Mouse (Mus musculus): ENCODE data around the gene Nwd1.
"Not testable (repeated sequence)": the region's sequence is repeated elsewhere in the genome, so short reads cannot be mapped to it uniquely, and the experiment has no call there.

Nwd1 gene

DNA sequence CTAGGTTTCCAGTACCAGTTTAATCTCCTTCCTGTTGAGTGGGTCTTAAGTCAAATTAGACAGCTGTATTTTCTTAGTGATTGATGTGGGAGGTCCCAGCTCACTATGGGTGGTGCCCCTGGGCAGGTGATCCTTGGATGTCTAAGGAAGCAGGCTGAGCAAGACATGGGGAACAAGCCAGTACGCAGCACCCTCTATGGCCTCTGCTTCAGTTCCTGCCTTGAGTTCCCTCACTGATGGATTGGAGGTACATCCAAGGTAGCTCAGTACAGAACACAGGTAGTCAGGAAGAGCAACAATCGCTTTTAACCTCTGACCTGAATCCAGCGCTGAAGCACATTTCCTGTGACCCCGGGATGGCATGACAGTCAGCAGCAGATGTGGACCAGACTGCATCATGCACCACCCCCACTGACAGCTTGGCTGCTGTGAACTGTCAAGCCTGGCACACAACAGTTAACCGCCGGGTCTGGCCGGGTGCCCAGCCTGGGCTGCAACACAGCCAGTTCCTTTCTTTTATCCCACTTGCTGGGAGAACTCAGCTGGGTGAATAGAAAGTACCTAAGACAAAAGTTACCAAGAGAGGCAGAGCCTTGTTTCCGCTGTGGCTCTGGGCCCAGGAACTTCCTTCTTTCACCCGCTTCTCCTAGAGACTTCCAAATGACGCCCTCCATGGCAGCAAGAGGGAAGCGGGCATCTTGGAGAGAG is at the start of gene Nwd1:
TSS of gene Nwd1 (plus strand) at position 652 of the 708 bp plus-strand sequence.
- peak; percentile 90 for DNase-seq (ENCODE audit: low spot score)

DNA sequence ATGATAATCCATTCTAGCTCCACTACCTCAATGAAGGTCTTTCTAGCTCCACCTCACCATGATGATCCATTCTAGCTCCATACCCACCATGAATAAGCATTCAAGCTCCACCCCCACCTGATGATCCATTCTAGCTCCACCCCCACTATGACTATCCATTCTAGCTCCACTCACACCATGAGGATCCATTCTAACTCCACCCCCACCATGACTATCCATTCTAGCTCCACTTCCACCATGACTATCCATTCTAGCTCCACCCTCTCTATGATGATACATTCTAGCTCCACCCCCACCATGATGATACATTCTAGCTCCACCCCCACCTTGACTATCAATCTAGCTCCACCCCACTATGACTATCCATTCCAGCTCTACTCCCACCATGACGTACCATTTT is 3.6 kb upstream of the Nwd1 start:
- DNase-seq (ENCODE audit: low spot score), result no peak

DNA sequence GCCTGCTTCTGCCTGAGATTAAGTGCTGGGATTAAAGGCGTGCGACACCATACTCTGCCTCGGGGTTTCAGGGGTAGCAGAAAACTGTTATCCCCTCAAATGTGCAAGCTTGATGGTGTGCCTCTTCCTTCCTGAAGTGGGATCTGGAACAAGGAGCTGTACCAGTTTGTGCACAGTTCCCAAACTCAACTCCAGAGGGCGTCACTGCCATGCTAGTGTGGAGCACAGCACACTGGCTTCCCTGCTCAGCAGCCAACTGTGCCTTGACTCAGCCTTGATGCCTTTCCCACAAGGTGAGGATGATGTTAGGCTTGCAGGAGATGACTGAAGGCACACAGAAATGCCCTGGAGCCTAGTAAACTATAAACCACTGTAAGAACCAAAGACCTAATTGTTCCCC is 1.9 kb upstream of the Nwd1 start:
- peak; percentile 60 for DNase-seq (ENCODE audit: low spot score)

DNA sequence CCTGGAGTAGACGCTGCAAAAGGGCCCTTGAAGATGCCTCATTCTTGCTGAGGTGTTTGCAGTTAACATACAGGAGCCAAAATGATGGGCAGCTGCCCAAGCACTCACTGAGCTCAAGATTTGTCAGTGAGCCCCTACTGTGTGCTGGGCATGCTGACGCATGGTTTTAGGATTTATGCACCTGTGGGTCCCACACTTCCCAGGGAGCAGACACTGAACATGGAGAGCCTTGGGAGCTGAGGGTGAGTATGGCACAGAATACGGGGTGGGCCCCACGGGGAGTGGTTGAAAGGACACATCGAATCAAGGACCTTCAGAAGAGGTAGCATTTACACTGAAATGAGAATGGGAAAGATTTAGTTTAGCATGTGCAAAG is 245 bp downstream of the Nwd1 start:
- no peak for DNase-seq (ENCODE audit: low spot score)

DNA sequence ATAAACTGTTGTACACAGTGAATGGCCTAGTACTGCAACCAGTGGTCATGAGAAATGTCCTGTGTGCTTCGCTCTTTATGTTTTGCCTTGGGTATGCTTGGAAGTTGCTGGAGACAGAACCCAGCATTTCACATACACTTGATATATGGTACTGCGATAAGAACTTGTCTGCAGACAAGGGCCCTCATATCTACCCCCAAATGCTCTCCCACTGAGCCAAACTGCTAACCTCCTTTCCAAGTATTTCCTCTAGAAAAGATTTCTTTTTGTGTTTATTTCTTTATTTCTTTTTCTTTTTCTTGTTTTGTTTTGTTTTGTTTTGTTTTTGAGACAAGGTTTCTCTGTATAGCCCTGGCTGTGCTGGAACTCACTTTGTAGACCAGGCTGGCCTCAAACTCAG is 4.2 kb downstream of the Nwd1 start:
- DNase-seq (ENCODE audit: low spot score), result no peak

DNA sequence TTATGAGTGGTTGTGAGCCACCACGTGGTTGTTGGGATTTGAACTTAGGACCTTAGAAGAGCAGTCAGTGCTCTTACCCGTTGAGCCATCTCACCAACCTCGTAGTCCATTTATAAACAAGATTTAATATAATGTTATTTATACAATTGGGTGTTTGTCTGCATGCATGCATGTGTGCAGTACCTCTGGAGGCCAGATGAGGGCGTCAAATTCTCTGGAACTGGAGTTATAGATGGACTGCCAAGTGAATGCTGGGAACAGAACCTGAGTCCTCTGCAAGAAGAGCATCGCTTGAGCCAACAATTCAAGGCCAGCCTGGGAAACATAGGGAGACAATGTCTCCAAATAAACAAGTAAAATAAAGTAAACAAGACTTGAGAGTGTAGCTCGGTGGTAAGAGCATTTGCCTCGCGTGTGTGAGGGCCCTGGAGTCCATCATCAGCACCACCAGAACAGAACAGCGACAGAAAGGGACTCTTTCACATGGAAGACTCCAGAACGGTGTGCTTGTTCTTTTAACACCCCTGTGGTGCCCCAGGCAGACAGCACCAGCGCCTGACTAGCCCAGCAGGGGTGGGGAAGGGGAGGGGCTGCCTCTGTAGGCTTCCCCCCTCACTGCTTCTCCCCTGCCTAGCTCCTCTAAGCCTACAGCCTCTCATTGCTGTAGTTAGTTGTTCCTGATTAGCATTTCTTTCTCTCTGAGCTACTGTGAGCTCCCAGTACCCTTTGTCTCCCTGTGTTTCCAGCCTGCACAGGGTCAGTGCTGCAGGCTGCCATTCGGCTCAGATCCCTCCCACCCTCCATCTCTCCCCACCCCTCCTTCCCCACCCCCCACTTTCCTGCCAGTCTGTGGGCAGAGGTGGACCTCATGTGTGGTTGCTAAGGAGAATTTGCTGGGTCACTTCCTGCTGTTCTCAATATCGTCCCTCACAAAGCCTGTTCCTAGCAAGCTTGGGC is 8.3 kb downstream of the Nwd1 start:
- no peak for DNase-seq (ENCODE audit: low spot score)

DNA sequence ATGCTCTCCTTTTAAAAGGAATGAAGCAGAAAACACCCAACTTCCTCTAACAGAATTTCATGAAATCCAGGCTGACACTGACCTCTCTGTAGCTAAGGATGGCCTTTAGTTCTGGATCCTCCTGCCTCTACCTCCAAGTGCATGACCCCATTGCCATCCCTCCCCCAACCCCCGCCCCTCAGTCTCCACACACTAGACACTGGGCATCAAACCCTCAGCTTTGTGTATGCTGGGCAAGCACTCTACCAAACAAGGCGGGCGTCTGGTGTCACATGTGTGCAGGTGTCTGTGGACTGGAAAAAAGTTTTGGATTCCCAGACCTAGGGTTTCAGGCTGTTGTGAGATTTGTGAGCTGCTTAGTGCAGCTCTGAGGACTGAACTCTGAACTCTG is 9.0 kb downstream of the Nwd1 start:
- DNase-seq (ENCODE audit: low spot score), result no peak

DNA sequence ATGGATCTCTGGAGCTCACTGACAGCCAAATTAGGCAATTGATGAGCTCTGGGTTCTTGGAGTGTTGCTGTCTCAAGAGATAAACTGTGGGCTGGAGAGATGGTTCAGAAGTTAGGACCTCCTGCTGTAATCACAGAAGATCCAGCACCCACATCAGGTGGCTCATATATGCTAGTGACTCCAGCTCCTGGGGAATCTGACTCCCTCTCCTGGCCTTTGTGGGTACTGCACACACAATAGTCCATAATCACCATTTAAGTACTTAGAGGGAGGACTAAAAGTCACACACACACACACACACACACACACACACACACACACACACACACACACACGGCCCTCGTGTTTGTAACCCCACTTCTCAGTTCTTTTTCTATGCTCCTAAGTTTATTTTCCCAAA is 13.5 kb downstream of the Nwd1 start:
- no peak for DNase-seq (ENCODE audit: low spot score)

DNA sequence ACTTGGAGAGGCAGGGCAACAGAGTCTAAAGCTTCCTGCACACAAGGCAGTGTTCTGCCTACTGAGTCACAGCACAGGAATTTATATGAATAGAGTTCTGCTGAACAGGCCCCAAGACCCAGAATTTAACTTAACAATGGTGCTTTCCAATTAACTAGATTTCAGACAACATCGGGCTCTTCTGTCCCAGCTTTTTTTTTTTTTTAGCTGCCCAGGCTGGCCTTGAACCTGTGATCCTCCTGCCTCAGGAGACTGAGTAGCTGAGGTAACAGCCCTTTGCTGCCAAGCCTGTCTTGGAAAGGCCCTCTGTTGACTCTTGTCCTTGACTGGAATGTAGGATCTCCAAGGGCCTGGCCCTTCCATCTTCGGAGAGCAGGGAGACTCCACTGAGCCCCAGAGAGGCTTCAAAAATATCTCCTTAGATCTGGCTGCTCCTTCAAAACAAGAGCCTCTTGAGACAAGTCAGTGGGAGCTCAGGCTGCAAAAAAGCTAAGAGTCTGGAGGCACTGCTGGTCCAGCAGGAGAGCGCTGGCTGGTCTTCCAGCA is 17.7 kb downstream of the Nwd1 start:
- peak; percentile 57 for DNase-seq (ENCODE audit: low spot score)

DNA sequence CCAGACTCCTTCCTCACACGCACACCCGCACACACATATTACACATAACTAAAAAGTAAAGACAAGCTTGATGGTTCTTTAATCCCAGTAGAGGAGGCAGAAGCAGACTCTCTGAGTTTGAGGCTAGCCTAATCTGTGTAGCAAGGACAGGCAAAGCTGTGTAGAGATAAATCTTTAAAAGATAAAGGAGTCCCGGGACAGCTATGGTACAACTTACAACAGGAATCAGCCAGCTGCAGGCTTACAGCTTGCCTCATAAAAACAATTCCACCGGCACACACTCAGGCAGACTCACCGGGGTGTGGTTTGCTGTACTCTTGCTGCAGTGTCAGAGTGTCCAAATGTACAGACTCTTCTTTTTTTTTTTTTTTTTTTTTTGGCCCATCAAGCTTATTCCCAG is 18.2 kb downstream of the Nwd1 start:
- DNase-seq (ENCODE audit: low spot score), result no peak

DNA sequence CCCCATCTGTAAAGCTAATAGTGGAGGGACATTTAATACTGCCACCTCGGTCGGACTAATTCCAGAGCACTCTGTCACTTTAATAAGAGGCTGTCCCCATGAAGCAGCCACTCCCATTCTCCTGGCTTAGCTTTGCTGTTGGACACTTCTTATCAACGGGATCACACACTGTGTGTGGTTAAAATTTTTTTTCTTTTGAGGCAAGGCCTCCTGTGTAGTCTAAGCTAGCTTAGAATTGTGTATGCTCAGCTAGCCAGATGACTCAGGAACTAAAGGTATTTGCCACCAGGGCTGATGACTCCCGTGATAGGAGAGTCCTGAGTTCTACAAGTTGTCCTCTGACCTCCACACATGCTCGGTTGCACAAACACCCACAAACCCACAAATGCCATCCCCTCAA is 18.9 kb downstream of the Nwd1 start:
- DNase-seq (ENCODE audit: low spot score), result no peak

DNA sequence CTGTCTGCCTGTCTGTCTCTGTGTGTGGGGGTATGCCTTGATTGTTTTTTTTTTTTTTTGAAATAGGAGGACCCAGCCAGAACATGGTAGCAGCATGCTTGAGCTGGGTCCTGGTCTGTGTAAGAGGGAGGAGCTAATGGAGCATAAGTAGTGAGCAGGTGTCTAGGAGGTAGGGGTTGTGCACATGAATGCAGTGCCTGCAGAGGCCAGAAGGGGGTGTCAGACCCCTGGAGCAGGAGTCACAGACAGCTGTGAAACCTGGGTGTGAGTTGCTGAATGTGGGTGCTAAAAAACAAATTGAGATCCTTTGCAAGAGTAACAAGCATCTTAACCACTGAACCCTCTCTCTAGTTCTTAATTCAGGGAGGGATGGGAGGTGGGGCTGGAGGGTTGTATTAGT is 22.4 kb downstream of the Nwd1 start:
- DNase-seq (ENCODE audit: low spot score), result no peak

DNA sequence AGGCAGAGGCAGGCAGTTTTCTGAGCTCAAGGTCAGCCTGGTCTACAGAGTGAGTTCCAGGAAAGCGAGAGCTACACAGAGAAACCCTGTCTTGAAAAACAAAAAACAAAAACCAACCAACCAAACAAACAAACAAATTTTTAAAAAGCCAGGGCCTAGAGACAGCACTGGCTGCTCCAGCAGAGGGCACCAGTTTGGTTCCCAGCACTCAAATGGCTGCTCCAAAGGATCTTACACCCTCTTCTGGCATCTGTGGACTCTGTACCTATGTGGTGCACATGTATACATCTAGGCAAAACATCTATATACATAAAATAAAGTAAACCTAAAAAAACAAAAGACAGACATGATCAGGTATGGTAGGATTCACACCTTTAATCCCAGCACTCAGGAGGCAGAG is 26.3 kb downstream of the Nwd1 start:
- no peak for DNase-seq (ENCODE audit: low spot score)

DNA sequence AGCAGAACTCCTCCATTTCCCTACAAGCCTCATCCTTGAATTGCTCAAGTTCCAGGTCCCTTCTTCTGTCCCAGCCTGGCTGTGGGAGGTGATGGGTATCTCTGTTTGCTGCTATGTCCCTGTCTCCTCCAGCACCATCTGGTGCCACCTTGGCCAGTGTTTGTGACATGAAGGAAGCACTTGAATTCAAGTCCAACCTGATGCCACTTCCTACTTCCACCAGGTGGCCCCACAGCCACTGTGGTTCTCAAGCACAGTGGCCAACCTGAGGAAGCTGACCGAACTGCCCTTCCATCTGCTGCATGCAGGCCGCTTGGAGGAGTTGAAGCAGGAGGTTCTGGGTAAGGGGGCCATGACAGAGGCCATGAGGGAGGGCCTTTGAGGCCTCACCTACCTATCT is 27.7 kb downstream of the Nwd1 start:
- DNase-seq (ENCODE audit: low spot score), result no peak

DNA sequence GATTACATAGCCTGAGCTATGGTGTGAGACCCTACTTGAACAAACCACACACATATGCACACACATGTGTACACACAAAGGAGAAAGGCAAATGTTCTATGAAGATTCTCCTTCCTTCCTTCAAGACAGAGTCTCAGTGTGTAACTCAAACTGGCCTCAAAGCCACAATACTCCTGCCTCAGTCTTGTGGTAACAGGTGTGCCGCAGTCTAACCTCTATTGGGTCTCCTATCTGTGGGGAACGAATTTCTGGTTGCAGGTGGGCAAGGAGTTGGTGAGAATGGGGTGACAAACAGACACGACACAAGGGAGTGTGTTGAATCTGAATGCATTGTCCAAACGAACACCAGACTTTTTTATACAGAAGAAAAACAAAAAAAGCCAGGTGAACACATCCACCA is 29.9 kb downstream of the Nwd1 start:
- no peak for DNase-seq (ENCODE audit: low spot score)

DNA sequence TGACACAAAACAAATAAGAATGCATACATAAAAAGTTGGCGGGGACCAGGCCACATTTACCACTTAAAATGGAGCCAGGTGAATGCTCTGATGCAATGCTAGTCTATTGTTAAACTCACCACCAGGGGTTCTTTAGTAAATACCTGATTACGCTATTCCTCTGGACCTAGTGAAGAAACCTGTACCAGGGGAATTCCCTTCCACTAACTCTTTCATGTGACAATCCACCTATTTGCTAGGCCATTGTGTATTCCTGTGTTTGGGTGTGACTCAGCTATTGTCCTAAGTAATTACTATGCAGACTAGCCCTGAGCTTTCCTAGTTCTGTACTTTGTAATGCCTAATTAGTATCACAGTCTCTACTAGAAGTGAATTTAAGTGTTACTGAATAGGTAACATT is 30.3 kb downstream of the Nwd1 start:
- DNase-seq (ENCODE audit: low spot score), result not testable (repeated sequence)

DNA sequence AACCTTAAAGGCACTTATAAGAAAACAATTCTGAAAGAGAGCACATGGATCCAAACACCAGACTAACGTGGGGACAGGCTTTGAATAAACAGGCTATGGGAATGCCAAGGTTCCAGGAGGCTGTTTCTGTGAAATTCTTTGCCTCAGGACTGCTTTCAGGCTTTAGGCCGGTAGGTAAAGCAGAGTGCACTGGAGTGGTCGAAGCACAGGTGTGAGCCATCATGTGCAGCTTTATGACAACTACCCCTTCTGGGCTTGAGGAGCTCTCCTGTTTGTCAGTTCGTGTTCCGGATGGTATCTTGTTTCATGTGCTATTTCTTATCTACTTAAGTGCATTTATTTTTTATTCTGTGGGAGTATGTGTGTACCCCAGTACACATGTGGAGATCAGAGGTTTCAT is 30.8 kb downstream of the Nwd1 start:
- no peak for DNase-seq (ENCODE audit: low spot score)

DNA sequence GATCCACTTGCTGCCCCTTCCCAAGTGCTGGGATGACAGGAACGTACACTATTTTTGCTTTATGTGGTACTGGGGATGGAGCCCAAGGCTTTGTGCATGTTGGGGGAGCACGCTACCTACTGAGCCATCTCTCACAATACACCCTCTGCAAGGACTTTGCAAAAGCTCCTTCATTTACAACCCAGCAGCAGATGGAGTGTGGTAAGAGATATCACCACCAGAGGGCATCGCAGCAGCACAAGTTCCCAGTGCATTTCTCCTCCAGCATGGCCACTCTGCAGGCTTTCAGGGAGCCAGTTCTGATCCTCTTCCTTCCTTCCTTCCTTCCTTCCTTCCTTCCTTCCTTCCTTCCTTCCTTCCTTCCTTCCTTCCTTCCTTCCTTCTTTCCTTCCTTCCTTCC is 33.6 kb downstream of the Nwd1 start:
- peak; percentile 86 for DNase-seq (ENCODE audit: low spot score)

DNA sequence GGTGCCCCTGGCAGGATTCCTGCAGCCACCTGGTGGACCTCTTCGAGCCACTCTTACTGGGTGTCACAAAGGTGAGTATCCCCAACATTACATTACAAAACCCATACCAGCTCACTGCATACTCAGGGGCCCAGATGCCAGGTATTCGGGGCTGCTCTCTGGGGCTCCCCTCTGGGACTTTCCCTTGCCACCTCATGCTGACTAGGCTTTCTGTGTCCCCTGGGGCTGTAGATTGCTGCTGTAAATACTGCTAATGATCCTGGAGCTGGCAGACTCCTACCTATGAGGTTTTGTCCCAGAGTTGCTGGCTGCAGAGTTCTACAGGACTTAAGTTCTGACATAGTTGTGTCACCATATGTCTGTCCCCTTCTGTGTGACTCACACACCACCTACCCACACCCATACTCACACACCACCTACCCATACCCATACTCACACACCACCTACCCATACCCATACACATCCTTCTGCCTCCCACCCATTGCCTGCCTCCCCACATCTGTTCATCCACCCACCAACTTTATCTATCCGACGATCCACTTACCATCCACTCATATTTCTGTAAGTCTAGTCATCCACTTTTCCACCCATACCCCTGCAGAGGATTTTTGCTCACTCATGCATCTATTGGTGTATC is 35.7 kb downstream of the Nwd1 start:
- DNase-seq (ENCODE audit: low spot score), result no peak

DNA sequence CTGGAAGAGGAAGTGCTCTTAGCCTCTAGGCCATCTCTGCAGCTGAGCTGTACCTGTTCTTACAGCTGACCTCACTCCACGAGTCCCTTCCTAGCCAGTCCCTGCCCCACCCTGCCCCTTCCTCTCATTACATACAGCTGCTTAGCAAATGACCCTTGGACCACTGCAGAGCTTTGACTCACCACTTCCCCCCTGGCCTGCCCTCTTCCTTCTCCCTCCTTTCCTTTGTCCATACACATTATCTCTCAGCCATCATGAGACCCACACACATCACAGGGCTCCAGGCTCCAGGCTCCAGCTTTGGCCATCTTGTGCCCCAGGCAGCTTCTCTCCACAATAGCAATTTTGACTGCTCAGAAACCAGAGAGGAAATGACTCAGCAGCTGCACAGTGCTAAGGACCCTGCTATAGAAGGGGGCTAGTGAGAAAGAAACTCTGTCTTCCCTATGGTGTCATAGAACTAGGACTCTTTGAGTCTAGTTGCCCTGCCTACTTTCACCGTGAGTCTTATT is 36.6 kb downstream of the Nwd1 start:
- no peak for DNase-seq (ENCODE audit: low spot score)

DNA sequence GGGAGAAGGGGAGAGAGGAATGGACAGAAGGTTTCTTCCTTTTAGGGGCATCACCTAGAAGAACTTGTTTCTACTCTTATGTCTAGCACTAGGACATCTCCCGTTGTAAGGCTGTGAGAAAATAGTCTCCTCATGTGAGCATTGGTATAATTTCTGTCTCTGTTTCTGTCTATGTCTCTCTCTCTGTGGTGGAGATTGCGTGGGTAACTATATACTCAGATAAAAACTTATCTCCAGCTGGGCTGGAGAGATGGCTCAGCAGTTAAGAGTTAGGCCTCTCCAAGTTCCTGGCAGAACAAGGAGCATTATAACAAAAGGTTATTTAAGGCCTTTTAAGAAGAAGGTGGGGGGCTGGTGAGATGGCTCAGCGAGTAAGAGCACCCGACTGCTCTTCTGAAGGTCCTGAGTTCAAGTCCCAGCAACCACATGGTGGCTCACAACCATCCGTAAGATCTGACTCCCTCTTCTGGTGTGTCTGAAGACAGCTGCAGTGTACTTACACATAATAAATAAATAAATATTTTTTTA is 37.1 kb downstream of the Nwd1 start:
- DNase-seq (ENCODE audit: low spot score), result not testable (repeated sequence)

DNA sequence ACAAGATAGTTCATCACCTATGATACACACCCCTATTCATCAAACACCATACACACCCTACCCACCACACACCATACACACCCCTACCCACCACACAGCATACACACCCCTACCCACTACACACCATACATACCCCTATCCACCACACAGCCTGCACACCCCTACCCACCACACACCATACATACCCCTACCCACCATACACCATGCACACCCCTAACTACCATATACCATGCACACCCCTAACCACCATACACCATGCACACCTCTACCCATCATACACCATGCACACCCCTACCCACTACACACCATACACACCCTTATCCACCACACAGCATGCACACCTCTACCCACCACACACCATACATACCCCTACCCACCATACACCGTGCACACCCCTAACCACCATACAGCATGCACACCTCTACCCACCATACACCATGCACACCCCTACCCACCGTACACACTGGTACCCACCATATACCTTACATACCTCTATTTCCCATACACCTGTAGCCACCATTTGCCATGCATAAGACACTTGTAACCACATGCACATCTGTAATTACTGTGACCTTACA is 51.9 kb downstream of the Nwd1 start:
- no peak for DNase-seq (ENCODE audit: low spot score)
